Mouse (Mus musculus) ES-CJ7 (cell line): ENCODE measurements around the gene Matk.

Source experiments
- DNase-seq: peaks from one replicate; pipeline ENCODE4 v3.0.0; 2011; ENCODE audit warnings: low read depth, low spot score

Gene Matk

GRCm38 (mm10) chr10:81242021-81242420 lies 10.7 kb upstream of the Matk start:
- DNase-seq: no peak

- DNase-seq: no peak
Measured at GRCm38 (mm10) chr10:81244146-81244545, 8.6 kb upstream of the Matk start.

- DNase-seq: peak; percentile 64
Measured at GRCm38 (mm10) chr10:81244595-81244994, 8.1 kb upstream of the Matk start.

GRCm38 (mm10) chr10:81245166-81245565 lies 7.6 kb upstream of the Matk start:
- no peak for DNase-seq

- DNase-seq: no peak
Measured at GRCm38 (mm10) chr10:81247804-81248203, 4.9 kb upstream of the Matk start.

- DNase-seq: no peak
Measured at GRCm38 (mm10) chr10:81249442-81249841, 3.3 kb upstream of the Matk start.

- no peak for DNase-seq
Measured at GRCm38 (mm10) chr10:81254886-81255285, 2.2 kb downstream of the Matk start.

- DNase-seq: no peak
Measured at GRCm38 (mm10) chr10:81257158-81258039, 4.7 kb downstream of the Matk start.

GRCm38 (mm10) chr10:81259225-81259884 lies 6.6 kb downstream of the Matk start:
- no peak for DNase-seq

- DNase-seq: no peak
Measured at GRCm38 (mm10) chr10:81261025-81261424, 8.3 kb downstream of the Matk start.

- DNase-seq: no peak
Measured at GRCm38 (mm10) chr10:81265540-81265939, 12.8 kb downstream of the Matk start.

GRCm38 (mm10) chr10:81266211-81267105 lies 13.7 kb downstream of the Matk start, which contains the start of the genes Mrpl54 and Apba3:
TSS of gene Mrpl54 (minus strand) at chr10:81266934.
TSS of gene Apba3 (plus strand) at chr10:81266960.
- peak; percentile 96 for DNase-seq

GRCm38 (mm10) chr10:81268056-81268455 lies 15.3 kb downstream of the Matk start:
- peak; percentile 89 for DNase-seq

- DNase-seq: no peak
Measured at GRCm38 (mm10) chr10:81268643-81269412, 16.1 kb downstream of the Matk start.

GRCm38 (mm10) chr10:81272356-81272755 lies 19.6 kb downstream of the Matk start:
- no peak for DNase-seq

- no peak for DNase-seq
Measured at GRCm38 (mm10) chr10:81273842-81274241, 21.1 kb downstream of the Matk start.

- no peak for DNase-seq
Measured at GRCm38 (mm10) chr10:81277676-81278075, 24.9 kb downstream of the Matk start.

- DNase-seq: peak; percentile 80
Measured at GRCm38 (mm10) chr10:81279496-81279895, 26.8 kb downstream of the Matk start.

GRCm38 (mm10) chr10:81284189-81284588 lies 31.5 kb downstream of the Matk start:
- DNase-seq: no peak

- no peak for DNase-seq
Measured at GRCm38 (mm10) chr10:81284719-81285118, 32.0 kb downstream of the Matk start.
